ENCODE assay signal across 8 mouse cellular contexts in the genomic region with DNA sequence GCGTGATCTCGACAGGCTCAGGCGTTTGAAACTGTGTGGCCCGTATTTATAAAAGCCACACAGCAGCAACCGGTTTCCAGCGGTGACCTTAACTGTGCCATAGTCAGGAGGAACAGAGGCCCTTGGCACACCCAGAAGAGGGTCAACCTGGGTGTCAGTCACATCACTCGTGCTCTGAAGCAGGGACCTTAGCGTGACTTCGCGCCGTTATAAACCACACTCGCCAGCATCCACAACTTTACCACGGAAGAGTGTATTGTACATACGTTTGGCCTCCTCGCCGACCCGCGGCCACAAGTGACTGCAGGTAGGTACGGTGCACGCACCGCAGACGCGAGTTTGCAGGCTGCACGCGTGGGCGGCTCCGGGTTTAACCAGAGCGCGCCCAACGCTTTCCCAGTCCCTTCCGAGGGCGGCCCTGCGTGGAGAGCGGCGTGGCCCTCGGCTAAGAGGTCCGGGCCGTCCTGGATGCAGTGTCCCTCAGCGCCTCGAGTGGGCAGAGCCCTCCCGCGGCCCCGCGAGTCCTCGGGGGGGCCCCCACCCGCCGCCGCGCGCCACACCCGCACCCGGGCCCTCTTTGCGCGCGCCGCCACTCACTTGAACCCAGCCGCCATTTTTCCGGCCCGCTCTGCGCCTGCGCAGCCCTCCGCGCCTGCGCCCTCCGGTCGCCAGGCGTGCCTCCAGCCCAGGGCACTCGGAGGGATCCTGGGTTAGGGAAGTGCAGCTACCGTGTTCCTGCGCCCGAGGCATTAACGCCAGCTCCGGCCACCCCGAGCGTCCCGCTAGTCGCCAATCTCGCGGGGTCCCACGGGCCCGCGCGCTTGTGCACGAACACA. TPM values are rescaled to one million over a fixed set of nuclear protein-coding genes. Genes with fewer than 3 reads are reported as not detected.
DNase-seq lines count a peak whose midpoint lies in the region; ATAC-seq and TF ChIP-seq lines count a peak whose summit lies in the region.

No protein-coding gene starts in this region.

- H3K27me3 ChIP-seq in hindbrain, embryonic 10.5 days (ENCODE audit: insufficient read depth, poor library complexity, severe bottlenecking), result no peaks in the 10 kb centered on the region
- no peaks in the 10 kb centered on the region for H3K27me3 ChIP-seq in lung, embryonic 15.5 days
- no peaks in the 10 kb centered on the region for H3K27me3 ChIP-seq in thymus, adult 2 months (ENCODE audit: control insufficient read depth, insufficient read depth, low read length)

- H3K9me3 ChIP-seq in hindbrain, embryonic 10.5 days, result no peaks in the 10 kb centered on the region
- H3K9me3 ChIP-seq in lung, embryonic 15.5 days, result no peaks in the 10 kb centered on the region

- TF ChIP-seq CTCF in olfactory bulb, adult 2 months (IDR thresholded peaks at IDR 0.05; ENCODE audit: insufficient read depth, low read depth, low read length), result no peak
- no peak for TF ChIP-seq CTCF in thymus, adult 2 months (IDR thresholded peaks at IDR 0.05; ENCODE audit: borderline replicate concordance, control insufficient read depth, extremely low read depth, insufficient read depth, low read length, poor library complexity)

- TF ChIP-seq POLR2A in olfactory bulb, adult 2 months (IDR thresholded peaks at IDR 0.05; ENCODE audit: insufficient read depth, low read depth, low read length), result peak; percentile 99
- peak; percentile 90 for TF ChIP-seq POLR2A in thymus, adult 2 months (IDR thresholded peaks at IDR 0.05; ENCODE audit: control insufficient read depth, extremely low read depth, insufficient read depth, low read length, poor library complexity)

- ATAC-seq in frontal cortex, adult (ENCODE audit: low TSS enrichment), result peak; percentile 91
- peak; percentile 93 for ATAC-seq in lung, embryonic 15.5 days (ENCODE audit: borderline replicate concordance, extremely low read depth, low FRiP score, low TSS enrichment)

- H3K4me2 ChIP-seq in lung, embryonic 15.5 days, result peak overlapping the region; percentile 95

- DNase-seq in MN1 (ENCODE audit: low spot score), result peak; percentile 94
- DNase-seq in cerebellum, adult 8-10 months, result peak; percentile 91
- DNase-seq in hindbrain, embryonic 10.5 days (ENCODE audit: low spot score), result peak; percentile 91
- peak; percentile 73 for DNase-seq in layer of hippocampus, adult 9-10 months (ENCODE audit: low spot score)
- peak; percentile 91 for DNase-seq in thymus, adult 2 months

- H3K27ac ChIP-seq in hindbrain, embryonic 10.5 days, result peak overlapping the region; percentile 96
- H3K27ac ChIP-seq in lung, embryonic 15.5 days, result peak overlapping the region; percentile 100
- peak overlapping the region; percentile 94 for H3K27ac ChIP-seq in olfactory bulb, adult 2 months (ENCODE audit: insufficient read depth, low read depth, low read length)
- H3K27ac ChIP-seq in thymus, adult 2 months (ENCODE audit: control insufficient read depth, insufficient read depth, low read length), result peak overlapping the region; percentile 90

- peak overlapping the region; percentile 81 for H3K4me3 ChIP-seq in hindbrain, embryonic 10.5 days
- peak overlapping the region; percentile 91 for H3K4me3 ChIP-seq in lung, embryonic 15.5 days
- H3K4me3 ChIP-seq in olfactory bulb, adult 2 months (ENCODE audit: insufficient read depth, low read depth, low read length), result peak overlapping the region; percentile 64
- peak overlapping the region; percentile 91 for H3K4me3 ChIP-seq in thymus, adult 2 months (ENCODE audit: control insufficient read depth, insufficient read depth, low read length)

- peaks cover 58% of the 10 kb centered on the region for H3K36me3 ChIP-seq in hindbrain, embryonic 10.5 days
- H3K36me3 ChIP-seq in lung, embryonic 15.5 days, result peaks cover 33% of the 10 kb centered on the region
- peaks cover 20% of the 10 kb centered on the region for H3K36me3 ChIP-seq in thymus, adult 2 months (ENCODE audit: control insufficient read depth, insufficient read depth, low read length)

- peak overlapping the region; percentile 98 for H3K9ac ChIP-seq in lung, embryonic 15.5 days

- under 1% methylated on average over 84 of the region's 84 CpGs for WGBS in hindbrain, embryonic 10.5 days
- WGBS in lung, embryonic 15.5 days, result under 1% methylated on average over 77 of the region's 84 CpGs
- under 1% methylated on average over 84 of the region's 84 CpGs for WGBS in olfactory bulb, adult 2 months
- under 1% methylated on average over 84 of the region's 84 CpGs for WGBS in thymus, adult 2 months

- peaks cover 17% of the 10 kb centered on the region for H3K4me1 ChIP-seq in hindbrain, embryonic 10.5 days (replicated peaks)
- peaks cover 10% of the 10 kb centered on the region for H3K4me1 ChIP-seq in lung, embryonic 15.5 days
- H3K4me1 ChIP-seq in olfactory bulb, adult 2 months (ENCODE audit: control insufficient read depth, insufficient read depth, low read length), result peaks cover 3% of the 10 kb centered on the region; the same call in 1 of the 2 replicates
- peaks cover 6% of the 10 kb centered on the region; the same call in 1 of the 2 replicates for H3K4me1 ChIP-seq in thymus, adult 2 months (replicated peaks; ENCODE audit: control insufficient read depth, insufficient read depth, low read length)

RNA-seq across cellular contexts. Expression of gene Exosc8, which starts 0.6 kb away (rescaled TPM):
- polyA plus RNA-seq in hindbrain, embryonic 10.5 days (2016; fragmentation: Nextera tagmentation; extraction: Ambion mirVana), result 143 and 175 TPM in 2 replicates
- polyA plus RNA-seq in lung, embryonic 15.5 days (2015; fragmentation: Nextera tagmentation; extraction: Ambion mirVana), result 138 and 140 TPM in 2 replicates
- not detected in 2 replicates for polyA plus RNA-seq in olfactory bulb, adult 2 months (2012; ENCODE audit: insufficient read depth, insufficient read length, low replicate concordance, missing spikeins)
- polyA plus RNA-seq in thymus, adult 2 months (2012; rRNA removed), result 73.9 and 76.4 TPM in 2 replicates

RNA-seq across cellular contexts. Expression of gene Alg5, which starts 0.7 kb away (rescaled TPM):
- 37.0 and 41.5 TPM in 2 replicates for polyA plus RNA-seq in hindbrain, embryonic 10.5 days (2016; fragmentation: Nextera tagmentation; extraction: Ambion mirVana)
- 53.3 and 54.2 TPM in 2 replicates for polyA plus RNA-seq in lung, embryonic 15.5 days (2015; fragmentation: Nextera tagmentation; extraction: Ambion mirVana)
- polyA plus RNA-seq in olfactory bulb, adult 2 months (2012; ENCODE audit: insufficient read depth, insufficient read length, low replicate concordance, missing spikeins), result not detected in 2 replicates
- 13.2 and 15.7 TPM in 2 replicates for polyA plus RNA-seq in thymus, adult 2 months (2012; rRNA removed)

RNA-seq across cellular contexts. Expression of gene Gm21958, which starts 20.5 kb away (rescaled TPM):
- 0.93 TPM in 1 of 2 replicates, not detected in the other for polyA plus RNA-seq in hindbrain, embryonic 10.5 days (2016; fragmentation: Nextera tagmentation; extraction: Ambion mirVana)
- polyA plus RNA-seq in lung, embryonic 15.5 days (2015; fragmentation: Nextera tagmentation; extraction: Ambion mirVana), result 0.65 and 0.70 TPM in 2 replicates
- not detected in 2 replicates for polyA plus RNA-seq in olfactory bulb, adult 2 months (2012; ENCODE audit: insufficient read depth, insufficient read length, low replicate concordance, missing spikeins)
- polyA plus RNA-seq in thymus, adult 2 months (2012; rRNA removed), result not detected in 2 replicates

RNA-seq across cellular contexts. Expression of gene Smad9, which starts 20.8 kb away (rescaled TPM):
- 0.19 and 0.25 TPM in 2 replicates for polyA plus RNA-seq in hindbrain, embryonic 10.5 days (2016; fragmentation: Nextera tagmentation; extraction: Ambion mirVana)
- 1.6 and 2.0 TPM in 2 replicates for polyA plus RNA-seq in lung, embryonic 15.5 days (2015; fragmentation: Nextera tagmentation; extraction: Ambion mirVana)
- not detected in 2 replicates for polyA plus RNA-seq in olfactory bulb, adult 2 months (2012; ENCODE audit: insufficient read depth, insufficient read length, low replicate concordance, missing spikeins)
- 0.20 and 0.36 TPM in 2 replicates for polyA plus RNA-seq in thymus, adult 2 months (2012; rRNA removed)

RNA-seq across cellular contexts. Expression of gene Supt20, which starts 42.0 kb away (rescaled TPM):
- polyA plus RNA-seq in hindbrain, embryonic 10.5 days (2016; fragmentation: Nextera tagmentation; extraction: Ambion mirVana), result 105 and 112 TPM in 2 replicates
- 87.1 and 89.7 TPM in 2 replicates for polyA plus RNA-seq in lung, embryonic 15.5 days (2015; fragmentation: Nextera tagmentation; extraction: Ambion mirVana)
- not detected in 2 replicates for polyA plus RNA-seq in olfactory bulb, adult 2 months (2012; ENCODE audit: insufficient read depth, insufficient read length, low replicate concordance, missing spikeins)
- polyA plus RNA-seq in thymus, adult 2 months (2012; rRNA removed), result 103 and 117 TPM in 2 replicates

Comparison
In these comparisons a context has a peak if more than half of its experiments do, and no peak if none do; other contexts are left out.
1. Peak in every context shown above with its lines: DNase-seq, ATAC-seq, H3K4me3 ChIP-seq and H3K27ac ChIP-seq.
2. RNA of gene Exosc8, which starts 0.6 kb away (polyA plus RNA-seq): 143 to 175 TPM in hindbrain, embryonic 10.5 days, 138 to 140 TPM in lung, embryonic 15.5 days and 73.9 to 76.4 TPM in thymus, adult 2 months; not detected in olfactory bulb, adult 2 months; every median in the first group is over 10 times any median in the second.